Mouse (Mus musculus) urinary bladder, postnatal 0 days (tissue): Measurements from ENCODE around the gene Usp16. TPM values are rescaled to one million over a fixed set of nuclear protein-coding genes. Genes with fewer than 3 reads are reported as not detected.

ENCODE experiments used
- polyA plus RNA-seq: library from polyadenylated mRNA; unstranded; fragments of >200 nt; fragmentation: Nextera tagmentation; extraction: Ambion mirVana; gene quantifications from 2 replicates; pipeline ENCODE4 v1.2.1, GENCODE M21; 2015

Gene Usp16
- 32.3 and 36.3 TPM in 2 replicates for polyA plus RNA-seq

GRCm38 (mm10) chr16:87454419-87455179 is at the start of gene Usp16:
Gene Usp16 (plus strand): TSS chr16:87454703.

GRCm38 (mm10) chr16:87432033-87432814 is 22.3 kb upstream of the Usp16 start, which contains the start of gene Ltn1:
Gene Ltn1 (minus strand): TSS chr16:87432612.

GRCm38 (mm10) chr16:87440184-87440686 is 14.3 kb upstream of the Usp16 start, which contains the start of gene Rwdd2b:
Gene Rwdd2b (minus strand): TSS chr16:87440573.

GRCm38 (mm10) chr16:87495716-87496447 is 41.4 kb downstream of the Usp16 start, which contains the start of gene Cct8:
Gene Cct8 (minus strand): TSS chr16:87495873.

Other genes starting within 250 kb of the Usp16 start
- gene N6amt1, start 100.5 kb upstream of the Usp16 start, polyA plus RNA-seq = 30.5 and 31.6 TPM in 2 replicates
- 13.0 and 13.8 TPM in 2 replicates for gene Ltn1, start 22.1 kb upstream of the Usp16 start, polyA plus RNA-seq
- gene Rwdd2b, start 14.1 kb upstream of the Usp16 start, polyA plus RNA-seq = 4.2 and 5.4 TPM in 2 replicates
- 200 and 230 TPM in 2 replicates for gene Cct8, start 41.2 kb downstream of the Usp16 start, polyA plus RNA-seq
- gene Map3k7cl, start 98.6 kb downstream of the Usp16 start, polyA plus RNA-seq = 0.44 and 0.57 TPM in 2 replicates
- gene Bach1, start 244.2 kb downstream of the Usp16 start, polyA plus RNA-seq = 5.2 and 5.4 TPM in 2 replicates